Mouse (Mus musculus): ENCODE results near the gene Fam166b. TPM values are rescaled to one million over a fixed set of nuclear protein-coding genes. Genes with fewer than 3 reads are reported as not detected.
A peak's percentile ranks its signal among the peaks of the same experiment; 100 is the strongest.

Fam166b gene
- polyA plus RNA-seq, 1 experiment, result 0.06 TPM

GRCm38 (mm10) chr4:43399391-43400131, 29.4 kb downstream of the Fam166b start:
- Histone ChIP-seq H3K4me3 (ENCODE audit: insufficient read depth, poor library complexity, severe bottlenecking) (no peak overlapping the region), H3K79me2 (ENCODE audit: control insufficient read depth, insufficient read depth) (peaks cover 37% of the 10 kb centered on the region), H3K79me3 (ENCODE audit: low read depth) (peaks cover 12% of the 10 kb centered on the region), H3K36me3 (ENCODE audit: control insufficient read depth, insufficient read depth) (no peaks in the 10 kb centered on the region), H3ac (ENCODE audit: control insufficient read depth, insufficient read length, low read depth) (peak overlapping the region; percentile 40), H3K27me3 (ENCODE audit: control insufficient read depth, insufficient read depth, insufficient read length) (no peaks in the 10 kb centered on the region)
- no peak for TF ChIP-seq CTCF (IDR thresholded peaks at IDR 0.05; ENCODE audit: control insufficient read depth, insufficient read depth, insufficient read length)
- TF ChIP-seq MYOD1 (IDR thresholded peaks at IDR 0.05; ENCODE audit: control insufficient read depth, insufficient read length, low read depth), result no peak
- no peak for TF ChIP-seq FOSL1 (IDR thresholded peaks at IDR 0.05; ENCODE audit: insufficient read depth, low read length, poor library complexity, severe bottlenecking)
- no peak for TF ChIP-seq MYOG (IDR thresholded peaks at IDR 0.05; ENCODE audit: control insufficient read depth, extremely low read depth, insufficient read length)
- TF ChIP-seq CEBPB (IDR thresholded peaks at IDR 0.05; ENCODE audit: low read depth), result no peak
- TF ChIP-seq USF1 (IDR thresholded peaks at IDR 0.05; ENCODE audit: low read depth), result no peak
- TF ChIP-seq MAX (IDR thresholded peaks at IDR 0.05), result no peak

GRCm38 (mm10) chr4:43398829-43399331, 30.1 kb downstream of the Fam166b start:
- Histone ChIP-seq H3K79me3 (ENCODE audit: low read depth) (peaks cover 12% of the 10 kb centered on the region), H3K4me3 (ENCODE audit: insufficient read depth, poor library complexity, severe bottlenecking) (no peak overlapping the region), H3K27me3 (ENCODE audit: control insufficient read depth, insufficient read depth, insufficient read length) (no peaks in the 10 kb centered on the region), H3K79me2 (ENCODE audit: control insufficient read depth, insufficient read depth) (peaks cover 37% of the 10 kb centered on the region), H3K36me3 (ENCODE audit: control insufficient read depth, insufficient read depth) (no peaks in the 10 kb centered on the region), H3ac (ENCODE audit: control insufficient read depth, insufficient read length, low read depth) (no peak overlapping the region)
- TF ChIP-seq USF1 (IDR thresholded peaks at IDR 0.05; ENCODE audit: low read depth) (no peak), CEBPB (IDR thresholded peaks at IDR 0.05; ENCODE audit: low read depth) (peak; percentile 72), MAX (IDR thresholded peaks at IDR 0.05) (no peak), MYOD1 (IDR thresholded peaks at IDR 0.05; ENCODE audit: control insufficient read depth, insufficient read length, low read depth) (peak; percentile 65), CTCF (IDR thresholded peaks at IDR 0.05; ENCODE audit: control insufficient read depth, insufficient read depth, insufficient read length) (no peak)

GRCm38 (mm10) chr4:43398014-43398413, 30.9 kb downstream of the Fam166b start:
- H3ac ChIP-seq (ENCODE audit: control insufficient read depth, insufficient read length, low read depth), result no peak overlapping the region
- H3K79me3 ChIP-seq (ENCODE audit: low read depth), result peaks cover 10% of the 10 kb centered on the region
- TF ChIP-seq MAX (IDR thresholded peaks at IDR 0.05) (no peak), FOSL1 (IDR thresholded peaks at IDR 0.05; ENCODE audit: insufficient read depth, low read length, poor library complexity, severe bottlenecking) (no peak), CEBPB (IDR thresholded peaks at IDR 0.05; ENCODE audit: low read depth) (no peak), MYOD1 (IDR thresholded peaks at IDR 0.05; ENCODE audit: control insufficient read depth, insufficient read length, low read depth) (no peak), MYOG (IDR thresholded peaks at IDR 0.05; ENCODE audit: control insufficient read depth, extremely low read depth, insufficient read length) (no peak), CTCF (IDR thresholded peaks at IDR 0.05; ENCODE audit: control insufficient read depth, insufficient read depth, insufficient read length) (no peak), USF1 (IDR thresholded peaks at IDR 0.05; ENCODE audit: low read depth) (no peak)
- no peak overlapping the region for H3K4me3 ChIP-seq (ENCODE audit: insufficient read depth, poor library complexity, severe bottlenecking)
- no peaks in the 10 kb centered on the region for H3K27me3 ChIP-seq (ENCODE audit: control insufficient read depth, insufficient read depth, insufficient read length)
- H3K79me2 ChIP-seq (ENCODE audit: control insufficient read depth, insufficient read depth), result peaks cover 28% of the 10 kb centered on the region
- no peaks in the 10 kb centered on the region for H3K36me3 ChIP-seq (ENCODE audit: control insufficient read depth, insufficient read depth)

GRCm38 (mm10) chr4:43396381-43396780, 32.6 kb downstream of the Fam166b start:
- Histone ChIP-seq H3ac (ENCODE audit: control insufficient read depth, insufficient read length, low read depth) (no peak overlapping the region), H3K79me2 (ENCODE audit: control insufficient read depth, insufficient read depth) (peaks cover 27% of the 10 kb centered on the region), H3K36me3 (ENCODE audit: control insufficient read depth, insufficient read depth) (no peaks in the 10 kb centered on the region), H3K27me3 (ENCODE audit: control insufficient read depth, insufficient read depth, insufficient read length) (no peaks in the 10 kb centered on the region), H3K4me3 (ENCODE audit: insufficient read depth, poor library complexity, severe bottlenecking) (no peak overlapping the region), H3K79me3 (ENCODE audit: low read depth) (peaks cover 9% of the 10 kb centered on the region)
- no peak for TF ChIP-seq MAX (IDR thresholded peaks at IDR 0.05)
- peak; percentile 10 for TF ChIP-seq FOSL1 (IDR thresholded peaks at IDR 0.05; ENCODE audit: insufficient read depth, low read length, poor library complexity, severe bottlenecking)

GRCm38 (mm10) chr4:43395836-43396235, 33.1 kb downstream of the Fam166b start:
- Histone ChIP-seq H3K79me2 (ENCODE audit: control insufficient read depth, insufficient read depth) (peaks cover 27% of the 10 kb centered on the region), H3K27me3 (ENCODE audit: control insufficient read depth, insufficient read depth, insufficient read length) (no peaks in the 10 kb centered on the region), H3K36me3 (ENCODE audit: control insufficient read depth, insufficient read depth) (no peaks in the 10 kb centered on the region), H3K4me3 (ENCODE audit: insufficient read depth, poor library complexity, severe bottlenecking) (no peak overlapping the region), H3K79me3 (ENCODE audit: low read depth) (peaks cover 9% of the 10 kb centered on the region), H3ac (ENCODE audit: control insufficient read depth, insufficient read length, low read depth) (peak overlapping the region; percentile 42)
- TF ChIP-seq MYOD1 (IDR thresholded peaks at IDR 0.05; ENCODE audit: control insufficient read depth, insufficient read length, low read depth), result peak; percentile 40
- TF ChIP-seq CEBPB (IDR thresholded peaks at IDR 0.05; ENCODE audit: low read depth), result no peak

- Histone ChIP-seq H3K27me3 (ENCODE audit: control insufficient read depth, insufficient read depth, insufficient read length) (no peaks in the 10 kb centered on the region), H3K79me2 (ENCODE audit: control insufficient read depth, insufficient read depth) (peaks cover 21% of the 10 kb centered on the region), H3K4me3 (ENCODE audit: insufficient read depth, poor library complexity, severe bottlenecking) (no peak overlapping the region), H3K79me3 (ENCODE audit: low read depth) (peaks cover 9% of the 10 kb centered on the region), H3ac (ENCODE audit: control insufficient read depth, insufficient read length, low read depth) (peak overlapping the region; percentile 65), H3K36me3 (ENCODE audit: control insufficient read depth, insufficient read depth) (no peaks in the 10 kb centered on the region)
- no peak for TF ChIP-seq CTCF (IDR thresholded peaks at IDR 0.05; ENCODE audit: control insufficient read depth, insufficient read depth, insufficient read length)
- TF ChIP-seq CEBPB (IDR thresholded peaks at IDR 0.05; ENCODE audit: low read depth), result no peak
- TF ChIP-seq USF1 (IDR thresholded peaks at IDR 0.05; ENCODE audit: low read depth), result no peak
- no peak for TF ChIP-seq MYOD1 (IDR thresholded peaks at IDR 0.05; ENCODE audit: control insufficient read depth, insufficient read length, low read depth)
- no peak for TF ChIP-seq MYOG (IDR thresholded peaks at IDR 0.05; ENCODE audit: control insufficient read depth, extremely low read depth, insufficient read length)
- TF ChIP-seq FOSL1 (IDR thresholded peaks at IDR 0.05; ENCODE audit: insufficient read depth, low read length, poor library complexity, severe bottlenecking), result no peak
- no peak for TF ChIP-seq MAX (IDR thresholded peaks at IDR 0.05)
Measured at GRCm38 (mm10) chr4:43395147-43395546, 33.8 kb downstream of the Fam166b start.
